In genomic region chr2:105676080-105676908, GRCm38 (mm10) we compare ENCODE assay signal across 1 mouse cellular context.
TF ChIP-seq lines count a peak whose summit lies in the region.

No protein-coding gene starts in this region.

TF ChIP-seq in MEL, 35 proteins besides CTCF, POLR2A, EP300 and RAD21 (continued from another document):
- TF ChIP-seq MAFK (IDR thresholded peaks at IDR 0.05; ENCODE audit: borderline replicate concordance, low read depth, low read length) (no peak), UBTF (IDR thresholded peaks at IDR 0.05; ENCODE audit: borderline replicate concordance, insufficient read depth, low read depth, low read length) (0 out of 2 replicates have a peak, but pooled peaks have one; percentile 66), RCOR1 (IDR thresholded peaks at IDR 0.05; ENCODE audit: low read depth, low read length) (peak; percentile 23; the same call in 1 of the 2 replicates), MEF2A (IDR thresholded peaks at IDR 0.05; ENCODE audit: extremely low read depth, insufficient replicate concordance, low read depth, low read length, poor library complexity, severe bottlenecking) (no peak), ZMIZ1 (IDR thresholded peaks at IDR 0.05; ENCODE audit: low read depth, low read length) (peak; percentile 37; the same call in 1 of the 2 replicates), NELFE (IDR thresholded peaks at IDR 0.05; ENCODE audit: low read depth, low read length) (peak; percentile 46; the same call in 1 of the 2 replicates), E2F4 (IDR thresholded peaks at IDR 0.05; ENCODE audit: borderline replicate concordance, low read depth, low read length) (no peak), TCF12 (IDR thresholded peaks at IDR 0.05; ENCODE audit: low read depth, low read length) (peak; percentile 12; the same call in 1 of the 2 replicates)
